Mouse (Mus musculus): ENCODE measurements at regions not wholly inside any gene's neighbourhood (a gene's known extent, or its start where the extent isn't known, plus 50 kb on each side); places are given as distances from the start of the nearest gene placed in this dataset.

DNA sequence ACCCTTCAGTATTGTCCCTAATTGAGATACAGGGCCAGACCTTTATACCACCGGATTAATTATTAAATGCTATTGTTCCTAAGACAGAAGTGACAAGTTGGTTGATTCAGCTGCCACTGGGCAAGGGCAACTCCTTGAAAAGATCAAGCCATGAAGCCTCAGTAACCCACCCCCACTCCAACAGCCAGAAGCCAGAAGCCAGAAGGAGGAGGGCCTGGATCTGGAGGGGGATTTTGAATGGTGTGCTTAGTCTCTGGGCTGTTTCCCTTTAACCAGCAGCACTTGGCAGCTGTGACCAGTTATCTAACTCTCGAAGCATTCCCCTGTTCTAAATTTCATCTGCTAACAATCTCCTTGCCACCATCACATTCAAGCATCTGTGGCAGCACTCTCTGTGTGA lies 129.1 kb upstream of the Smarca2 start:
- ATAC-seq (ENCODE audit: insufficient read depth, low FRiP score, low TSS enrichment) (no peak), DNase-seq (ENCODE audit: low spot score) (no peak)
- H3K4me2 ChIP-seq (ENCODE audit: low read depth) = no peak overlapping the region
- H3K27me3 ChIP-seq (ENCODE audit: control insufficient read depth, insufficient read depth, low read length) = no peaks in the 10 kb centered on the region
- H3K9ac ChIP-seq (ENCODE audit: low read length) = no peak overlapping the region
- H3K27ac ChIP-seq (ENCODE audit: low read depth, low read length) = no peak overlapping the region
- no peaks in the 10 kb centered on the region for H3K9me3 ChIP-seq (ENCODE audit: control insufficient read depth, low read length)
- H3K36me3 ChIP-seq (ENCODE audit: control insufficient read depth, insufficient read depth, low read length) = no peaks in the 10 kb centered on the region
- no peak overlapping the region for H3K4me3 ChIP-seq (ENCODE audit: low read depth, low read length)
- no peaks in the 10 kb centered on the region for H3K4me1 ChIP-seq (ENCODE audit: control insufficient read depth, insufficient read depth, low read length)
- WGBS = 61% methylated on average over 2 of the region's 2 CpGs

DNA sequence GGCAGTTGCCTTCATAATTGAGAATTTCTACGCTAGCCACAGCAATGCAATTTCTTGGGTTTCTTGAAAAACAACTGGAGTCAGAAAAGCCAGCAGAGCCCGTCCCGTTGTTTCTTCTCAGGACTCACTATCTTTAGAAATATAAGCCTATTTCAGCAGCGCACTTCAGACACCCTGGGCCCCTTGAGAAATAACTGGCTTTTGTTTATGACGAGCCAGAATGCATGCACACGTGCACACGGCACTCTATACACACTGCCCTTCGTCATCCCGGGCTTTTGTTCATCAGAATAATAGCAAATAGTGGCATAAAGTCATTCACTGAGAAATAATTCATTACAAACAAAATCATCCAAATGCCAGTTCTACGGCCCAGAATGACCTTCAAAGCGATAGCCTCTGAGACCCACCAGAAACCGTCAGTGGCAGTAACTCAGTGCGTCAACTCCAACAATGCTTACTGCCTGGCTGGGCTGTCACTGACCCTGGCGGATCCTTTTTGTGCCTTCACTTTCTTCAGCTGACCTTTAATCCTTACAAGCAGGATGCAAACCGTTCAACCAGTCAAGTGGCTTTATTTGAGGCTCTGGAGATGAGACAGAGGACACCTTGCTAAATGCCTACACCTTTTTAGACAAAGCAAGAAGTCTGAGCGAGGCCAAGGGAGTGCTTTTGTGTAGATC lies 126.7 kb upstream of the Smarca2 start:
- no peak overlapping the region for H3K4me3 ChIP-seq (ENCODE audit: low read depth, low read length)
- H3K36me3 ChIP-seq (ENCODE audit: control insufficient read depth, insufficient read depth, low read length) = no peaks in the 10 kb centered on the region
- DNase-seq (ENCODE audit: low spot score) (peak; percentile 24), ATAC-seq (ENCODE audit: insufficient read depth, low FRiP score, low TSS enrichment) (peak; percentile 60; the same call in 1 of the 2 replicates)
- H3K27ac ChIP-seq (ENCODE audit: low read depth, low read length) = no peak overlapping the region
- no peaks in the 10 kb centered on the region for H3K27me3 ChIP-seq (ENCODE audit: control insufficient read depth, insufficient read depth, low read length)
- H3K4me1 ChIP-seq (ENCODE audit: control insufficient read depth, insufficient read depth, low read length) = no peaks in the 10 kb centered on the region
- no peaks in the 10 kb centered on the region for H3K9me3 ChIP-seq (ENCODE audit: control insufficient read depth, low read length)
- H3K9ac ChIP-seq (ENCODE audit: low read length) = no peak overlapping the region
- H3K4me2 ChIP-seq (ENCODE audit: low read depth) = peak overlapping the region; percentile 25
- WGBS = 38% methylated on average over 16 of the region's 16 CpGs

GRCm38 (mm10) chr19:26484322-26484721 lies 120.5 kb upstream of the Smarca2 start:
- Histone ChIP-seq H3K27me3 (ENCODE audit: control insufficient read depth, insufficient read depth, low read length) (no peaks in the 10 kb centered on the region), H3K36me3 (ENCODE audit: control insufficient read depth, insufficient read depth, low read length) (no peaks in the 10 kb centered on the region), H3K9ac (ENCODE audit: low read length) (no peak overlapping the region), H3K27ac (ENCODE audit: low read depth, low read length) (no peak overlapping the region), H3K9me3 (ENCODE audit: control insufficient read depth, low read length) (no peaks in the 10 kb centered on the region), H3K4me2 (ENCODE audit: low read depth) (no peak overlapping the region), H3K4me1 (ENCODE audit: control insufficient read depth, insufficient read depth, low read length) (no peaks in the 10 kb centered on the region), H3K4me3 (ENCODE audit: low read depth, low read length) (no peak overlapping the region)
- DNase-seq (ENCODE audit: low spot score) = no peak
- ATAC-seq (ENCODE audit: insufficient read depth, low FRiP score, low TSS enrichment) = no peak
- WGBS = 74% methylated on average over 3 of the region's 3 CpGs

- H3K4me1 ChIP-seq (ENCODE audit: control insufficient read depth, insufficient read depth, low read length) = no peaks in the 10 kb centered on the region
- DNase-seq (ENCODE audit: low spot score) (no peak), ATAC-seq (ENCODE audit: insufficient read depth, low FRiP score, low TSS enrichment) (no peak)
- H3K27me3 ChIP-seq (ENCODE audit: control insufficient read depth, insufficient read depth, low read length) = no peaks in the 10 kb centered on the region
- no peak overlapping the region for H3K9ac ChIP-seq (ENCODE audit: low read length)
- no peaks in the 10 kb centered on the region for H3K9me3 ChIP-seq (ENCODE audit: control insufficient read depth, low read length)
- H3K36me3 ChIP-seq (ENCODE audit: control insufficient read depth, insufficient read depth, low read length) = no peaks in the 10 kb centered on the region
- no peak overlapping the region for H3K4me2 ChIP-seq (ENCODE audit: low read depth)
- H3K27ac ChIP-seq (ENCODE audit: low read depth, low read length) = no peak overlapping the region
- WGBS = 80% methylated on average over 2 of the region's 2 CpGs
- no peak overlapping the region for H3K4me3 ChIP-seq (ENCODE audit: low read depth, low read length)
Measured at GRCm38 (mm10) chr19:26492806-26493205, 112.0 kb upstream of the Smarca2 start.

- no peak overlapping the region for H3K27ac ChIP-seq (ENCODE audit: low read depth, low read length)
- no peaks in the 10 kb centered on the region for H3K27me3 ChIP-seq (ENCODE audit: control insufficient read depth, insufficient read depth, low read length)
- no peaks in the 10 kb centered on the region for H3K4me1 ChIP-seq (ENCODE audit: control insufficient read depth, insufficient read depth, low read length)
- H3K4me2 ChIP-seq (ENCODE audit: low read depth) = no peak overlapping the region
- ATAC-seq (ENCODE audit: insufficient read depth, low FRiP score, low TSS enrichment) = no peak
- H3K36me3 ChIP-seq (ENCODE audit: control insufficient read depth, insufficient read depth, low read length) = no peaks in the 10 kb centered on the region
- H3K9ac ChIP-seq (ENCODE audit: low read length) = no peak overlapping the region
- no peak overlapping the region for H3K4me3 ChIP-seq (ENCODE audit: low read depth, low read length)
- no peaks in the 10 kb centered on the region for H3K9me3 ChIP-seq (ENCODE audit: control insufficient read depth, low read length)
- no peak for DNase-seq (ENCODE audit: low spot score)
Measured at GRCm38 (mm10) chr19:26501064-26501463, 103.8 kb upstream of the Smarca2 start.

GRCm38 (mm10) chr19:26504027-26504426 lies 100.8 kb upstream of the Smarca2 start:
- Histone ChIP-seq H3K4me1 (ENCODE audit: control insufficient read depth, insufficient read depth, low read length) (no peaks in the 10 kb centered on the region), H3K4me3 (ENCODE audit: low read depth, low read length) (no peak overlapping the region), H3K4me2 (ENCODE audit: low read depth) (no peak overlapping the region), H3K9ac (ENCODE audit: low read length) (no peak overlapping the region), H3K27me3 (ENCODE audit: control insufficient read depth, insufficient read depth, low read length) (no peaks in the 10 kb centered on the region), H3K27ac (ENCODE audit: low read depth, low read length) (no peak overlapping the region), H3K9me3 (ENCODE audit: control insufficient read depth, low read length) (no peaks in the 10 kb centered on the region), H3K36me3 (ENCODE audit: control insufficient read depth, insufficient read depth, low read length) (no peaks in the 10 kb centered on the region)
- ATAC-seq (ENCODE audit: insufficient read depth, low FRiP score, low TSS enrichment) (no peak), DNase-seq (ENCODE audit: low spot score) (no peak)
- 89% methylated on average over 2 of the region's 2 CpGs for WGBS

DNA sequence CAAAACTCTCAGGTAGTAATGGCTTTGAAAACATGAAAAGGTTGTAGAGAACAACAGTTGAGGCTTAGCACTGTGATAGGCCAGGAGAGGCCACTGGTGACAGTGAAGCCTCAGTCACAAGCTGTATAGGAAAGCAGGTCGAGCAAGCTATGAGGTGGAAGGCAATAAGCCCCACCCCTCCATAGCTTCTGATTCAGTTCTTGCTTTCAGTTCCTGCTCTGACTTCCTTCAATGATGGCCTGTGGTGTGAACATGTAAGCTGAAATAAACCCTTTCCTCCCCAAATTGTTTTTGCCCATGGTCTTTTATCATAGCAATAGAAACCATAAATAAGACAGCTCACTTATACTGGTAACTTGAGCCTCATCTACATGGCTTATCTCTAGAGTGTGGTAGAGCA lies 98.0 kb upstream of the Smarca2 start:
- H3K27me3 ChIP-seq (ENCODE audit: control insufficient read depth, insufficient read depth, low read length) = no peaks in the 10 kb centered on the region
- DNase-seq (ENCODE audit: low spot score) (no peak), ATAC-seq (ENCODE audit: insufficient read depth, low FRiP score, low TSS enrichment) (no peak)
- no peak overlapping the region for H3K4me3 ChIP-seq (ENCODE audit: low read depth, low read length)
- no peak overlapping the region for H3K27ac ChIP-seq (ENCODE audit: low read depth, low read length)
- WGBS = 60% methylated on average over 1 of the region's 1 CpGs
- no peak overlapping the region for H3K4me2 ChIP-seq (ENCODE audit: low read depth)
- no peaks in the 10 kb centered on the region for H3K36me3 ChIP-seq (ENCODE audit: control insufficient read depth, insufficient read depth, low read length)
- H3K4me1 ChIP-seq (ENCODE audit: control insufficient read depth, insufficient read depth, low read length) = no peaks in the 10 kb centered on the region
- no peak overlapping the region for H3K9ac ChIP-seq (ENCODE audit: low read length)
- H3K9me3 ChIP-seq (ENCODE audit: control insufficient read depth, low read length) = no peaks in the 10 kb centered on the region

DNA sequence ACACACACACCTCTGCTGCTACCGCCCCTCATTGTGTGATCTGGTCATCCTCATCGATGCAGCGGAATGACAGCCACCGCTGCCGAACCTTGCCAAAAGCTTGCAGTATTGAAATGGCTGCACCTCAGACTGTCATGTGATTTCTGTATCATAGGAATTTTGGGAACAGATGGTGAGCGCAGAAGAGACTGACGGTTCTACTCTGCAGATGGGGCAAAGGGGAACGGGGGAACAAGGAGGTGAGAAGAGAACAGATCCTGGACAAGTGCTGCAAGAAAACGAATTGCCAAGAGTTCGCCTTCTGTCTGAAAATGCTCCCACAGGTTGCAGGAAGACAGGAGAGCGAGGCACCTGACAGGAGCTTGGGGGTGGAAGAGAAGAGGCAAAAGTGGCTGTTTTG lies 96.9 kb upstream of the Smarca2 start:
- H3K36me3 ChIP-seq (ENCODE audit: control insufficient read depth, insufficient read depth, low read length) = no peaks in the 10 kb centered on the region

DNA sequence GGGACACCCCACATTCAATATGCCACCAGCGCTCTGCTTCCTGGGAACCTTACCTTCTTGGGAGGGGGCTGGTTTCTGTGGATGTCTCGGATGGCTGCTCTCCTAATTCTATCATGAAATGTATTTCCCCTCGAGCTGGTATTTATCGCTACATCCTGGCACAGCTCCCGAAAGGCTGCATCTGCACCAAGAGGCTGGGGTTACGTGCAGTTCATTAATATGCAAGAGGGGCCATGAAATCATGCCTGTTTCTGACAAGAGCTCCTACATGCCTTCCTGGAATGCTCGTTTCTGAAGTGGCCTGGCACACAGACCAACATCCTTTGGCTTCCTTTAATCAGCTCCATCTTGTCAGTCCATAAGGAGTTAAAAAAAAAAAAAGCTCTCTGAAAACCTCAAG lies 96.2 kb upstream of the Smarca2 start:
- Histone ChIP-seq H3K9ac (ENCODE audit: low read length) (no peak overlapping the region), H3K27me3 (ENCODE audit: control insufficient read depth, insufficient read depth, low read length) (no peaks in the 10 kb centered on the region), H3K4me1 (ENCODE audit: control insufficient read depth, insufficient read depth, low read length) (no peaks in the 10 kb centered on the region), H3K4me2 (ENCODE audit: low read depth) (no peak overlapping the region), H3K36me3 (ENCODE audit: control insufficient read depth, insufficient read depth, low read length) (no peaks in the 10 kb centered on the region), H3K27ac (ENCODE audit: low read depth, low read length) (no peak overlapping the region), H3K4me3 (ENCODE audit: low read depth, low read length) (no peak overlapping the region), H3K9me3 (ENCODE audit: control insufficient read depth, low read length) (no peaks in the 10 kb centered on the region)
- 71% methylated on average over 7 of the region's 7 CpGs for WGBS
- no peak for DNase-seq (ENCODE audit: low spot score)
- ATAC-seq (ENCODE audit: insufficient read depth, low FRiP score, low TSS enrichment) = no peak

More for the DNA sequence above, 96.9 kb upstream of the Smarca2 start:
- 84% methylated on average over 11 of the region's 11 CpGs for WGBS
- Histone ChIP-seq H3K4me3 (ENCODE audit: low read depth, low read length) (no peak overlapping the region), H3K27ac (ENCODE audit: low read depth, low read length) (no peak overlapping the region), H3K27me3 (ENCODE audit: control insufficient read depth, insufficient read depth, low read length) (no peaks in the 10 kb centered on the region), H3K9me3 (ENCODE audit: control insufficient read depth, low read length) (no peaks in the 10 kb centered on the region), H3K9ac (ENCODE audit: low read length) (no peak overlapping the region), H3K4me2 (ENCODE audit: low read depth) (no peak overlapping the region), H3K4me1 (ENCODE audit: control insufficient read depth, insufficient read depth, low read length) (no peaks in the 10 kb centered on the region)
- DNase-seq (ENCODE audit: low spot score) = no peak
- no peak for ATAC-seq (ENCODE audit: insufficient read depth, low FRiP score, low TSS enrichment)
